Mouse (Mus musculus) kidney, embryonic 16.5 days (tissue): ENCODE data around the gene Fam221b. TPM values are rescaled to one million over a fixed set of nuclear protein-coding genes. Genes with fewer than 3 reads are reported as not detected.
A peak's percentile ranks its signal among the peaks of the same experiment; 100 is the strongest.

ENCODE experiments used
- ATAC-seq: fragments of 200-750 bp; cut with Nextera tagmentation; 2 replicates; pipeline ENCODE4 v1.8.0; 2017; ENCODE audit warnings: moderate TSS enrichment; ENCODE audit not compliant: low FRiP score, low TSS enrichment
- H3K27ac ChIP-seq: fragments of 300-500 bp; sonication (generic); 2 replicates; pipeline ENCODE4 v1.5.1; 2014; ENCODE audit warnings: low read length
- H3K27me3 ChIP-seq: fragments of 300-500 bp; sonication (generic); 2 replicates; pipeline ENCODE4 v1.6.1; 2014; ENCODE audit warnings: low read length, control low read depth, mixed read lengths; ENCODE audit not compliant: insufficient read depth
- H3K36me3 ChIP-seq: fragments of 300-500 bp; sonication (generic); 2 replicates; pipeline ENCODE4 v1.6.1; 2014; ENCODE audit warnings: low read length, control low read depth, mixed read lengths; ENCODE audit not compliant: insufficient read depth
- H3K4me1 ChIP-seq: fragments of 300-500 bp; sonication (generic); 2 replicates; pipeline ENCODE4 v1.6.1; 2014; ENCODE audit warnings: low read length, control low read depth, mixed read lengths; ENCODE audit not compliant: insufficient read depth
- H3K4me2 ChIP-seq: fragments of 300-500 bp; sonication (generic); replicated peaks from 2 replicates; pipeline ENCODE4 v1.6.1; 2014; ENCODE audit warnings: low read depth, low read length
- H3K4me3 ChIP-seq: fragments of 300-500 bp; sonication (generic); 2 replicates; pipeline ENCODE4 v1.5.1; 2014; ENCODE audit warnings: mild to moderate bottlenecking, low read length
- H3K9ac ChIP-seq: fragments of 300-500 bp; sonication (generic); replicated peaks from 2 replicates; pipeline ENCODE4 v1.6.1; 2014; ENCODE audit warnings: low read length
- H3K9me3 ChIP-seq: fragments of 300-500 bp; sonication (generic); 2 replicates; pipeline ENCODE4 v1.6.1; 2016; ENCODE audit warnings: low read length, control low read depth
- WGBS: fragments of 180-500 bp; shearing (Covaris S2); extraction: QIAGEN DNeasy Blood & Tissue Kit; methylation state at CpG from one replicate; pipeline ENCODE4 v1.1.7; 2014; 5-methylcytosine and 5-hydroxymethylcytosine counted together
- polyA plus RNA-seq: library from polyadenylated mRNA; unstranded; fragments of >200 nt; fragmentation: Nextera tagmentation; extraction: Ambion mirVana; gene quantifications from 2 replicates; pipeline ENCODE4 v1.2.1, GENCODE M21; 2015

Gene Fam221b
- polyA plus RNA-seq: 1.6 and 3.2 TPM in 2 replicates

DNA sequence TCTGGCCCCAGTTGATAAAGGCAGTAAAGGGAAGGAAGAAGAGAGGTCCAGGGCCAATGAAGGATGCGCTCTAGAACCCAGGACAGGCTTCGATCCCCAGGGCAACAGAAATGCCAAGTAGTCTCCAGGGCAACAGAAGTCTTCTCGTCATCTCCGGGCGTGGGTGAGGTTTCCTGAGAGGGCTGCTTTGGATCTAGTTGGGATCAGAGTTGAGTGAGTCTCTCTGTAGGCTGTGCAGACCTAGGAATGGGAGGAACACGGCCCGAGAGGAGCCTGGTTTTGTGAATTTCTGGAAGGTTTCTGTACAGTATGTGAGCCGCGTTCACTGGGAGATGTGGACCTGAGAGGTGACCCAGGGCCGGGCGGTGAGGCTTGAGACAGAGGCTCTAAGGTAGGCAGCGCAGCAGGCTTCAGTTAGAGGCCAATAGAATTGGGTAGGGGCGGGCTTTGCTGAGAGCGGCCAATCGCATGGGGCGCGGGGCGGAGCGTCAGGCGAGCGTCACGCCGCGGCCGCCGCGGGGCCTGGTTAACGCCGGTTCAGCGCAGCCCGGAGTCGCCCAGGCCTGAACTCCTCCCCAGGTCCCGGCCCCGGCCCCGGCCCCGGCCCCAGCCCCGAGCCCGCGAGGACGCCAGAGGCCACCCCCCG, at the start of gene Fam221b, which contains the start of gene Tmem8b:
Gene Fam221b (minus strand): TSS at position 364 of the 646 bp plus-strand sequence.
Gene Tmem8b (plus strand): TSS at position 190 of the 646 bp plus-strand sequence.
- H3K27me3 ChIP-seq: peaks cover 18% of the 10 kb centered on the region
- WGBS: under 1% methylated on average over 34 of the region's 41 CpGs
- H3K36me3 ChIP-seq: no peaks in the 10 kb centered on the region
- H3K27ac ChIP-seq: peak within 1 kb of the TSS; percentile 68; the same call in 1 of the 2 replicates
- peak; percentile 95 for ATAC-seq
- peak within 1 kb of the TSS; percentile 80 for H3K4me2 ChIP-seq
- H3K9ac ChIP-seq: peak within 1 kb of the TSS; percentile 86
- H3K4me3 ChIP-seq: peak within 1 kb of the TSS; percentile 85
- peaks cover 16% of the 10 kb centered on the region; the same call in 1 of the 2 replicates for H3K4me1 ChIP-seq
- H3K9me3 ChIP-seq: no peaks in the 10 kb centered on the region

DNA sequence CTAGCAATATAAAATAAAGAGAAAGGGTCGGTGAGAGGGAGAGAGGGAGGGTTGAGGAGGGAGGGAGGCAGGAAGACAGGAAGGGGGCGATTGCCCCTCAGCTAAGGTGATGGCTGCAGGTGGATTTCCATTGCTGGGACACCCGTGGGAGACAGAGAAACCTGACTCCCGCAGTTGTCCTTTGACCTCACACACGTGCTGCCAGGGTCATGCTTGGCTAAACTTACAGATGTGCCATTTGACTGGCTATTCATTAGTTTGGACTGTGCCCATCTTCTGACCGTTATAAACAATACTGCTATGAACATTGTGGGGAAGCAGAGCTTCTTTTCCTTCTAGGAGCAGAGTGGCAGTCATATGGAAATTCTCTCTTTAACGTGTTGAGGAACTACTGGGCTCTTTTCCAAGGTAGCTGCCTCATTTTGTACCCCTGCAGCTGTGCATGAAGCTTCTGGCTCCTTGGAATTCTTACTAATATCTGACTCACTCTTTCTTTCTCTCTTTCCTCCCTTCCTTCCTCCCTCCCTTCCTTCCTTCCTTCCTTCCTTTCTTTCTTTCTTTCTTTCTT, 44.8 kb upstream of the Fam221b start:
- 15% methylated on average over 7 of the region's 7 CpGs for WGBS
- H3K9ac ChIP-seq: no peak overlapping the region
- no peak overlapping the region for H3K27ac ChIP-seq
- no peak for ATAC-seq
- no peaks in the 10 kb centered on the region for H3K4me1 ChIP-seq
- no peaks in the 10 kb centered on the region for H3K36me3 ChIP-seq
- no peaks in the 10 kb centered on the region for H3K27me3 ChIP-seq
- H3K9me3 ChIP-seq: no peaks in the 10 kb centered on the region
- H3K4me2 ChIP-seq: no peak overlapping the region
- H3K4me3 ChIP-seq: no peak overlapping the region

DNA sequence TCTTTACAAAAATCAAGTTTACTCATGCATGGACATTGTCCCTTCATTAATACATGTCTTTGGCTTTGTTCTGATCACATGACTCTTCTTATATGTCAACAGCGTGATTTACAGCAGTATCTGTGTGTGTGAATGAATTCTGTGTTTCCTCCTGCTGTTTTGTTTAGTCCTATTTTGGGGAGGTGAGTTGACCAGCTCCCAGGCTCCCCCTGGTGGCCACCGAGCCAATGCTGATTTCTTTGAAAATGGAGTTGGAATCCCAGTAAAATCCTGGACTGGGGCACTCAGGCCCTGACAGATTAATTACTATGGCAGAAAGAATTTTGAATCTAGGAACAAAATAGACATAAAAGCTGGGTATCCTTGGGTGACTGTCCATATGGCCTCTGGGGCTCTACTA, 42.9 kb upstream of the Fam221b start:
- 0% methylated on average over 2 of the region's 2 CpGs for WGBS
- H3K27ac ChIP-seq: no peak overlapping the region
- no peak overlapping the region for H3K4me3 ChIP-seq
- H3K4me2 ChIP-seq: no peak overlapping the region
- H3K36me3 ChIP-seq: no peaks in the 10 kb centered on the region
- ATAC-seq: no peak
- H3K9ac ChIP-seq: no peak overlapping the region
- H3K27me3 ChIP-seq: no peaks in the 10 kb centered on the region
- no peaks in the 10 kb centered on the region for H3K4me1 ChIP-seq
- no peaks in the 10 kb centered on the region for H3K9me3 ChIP-seq

DNA sequence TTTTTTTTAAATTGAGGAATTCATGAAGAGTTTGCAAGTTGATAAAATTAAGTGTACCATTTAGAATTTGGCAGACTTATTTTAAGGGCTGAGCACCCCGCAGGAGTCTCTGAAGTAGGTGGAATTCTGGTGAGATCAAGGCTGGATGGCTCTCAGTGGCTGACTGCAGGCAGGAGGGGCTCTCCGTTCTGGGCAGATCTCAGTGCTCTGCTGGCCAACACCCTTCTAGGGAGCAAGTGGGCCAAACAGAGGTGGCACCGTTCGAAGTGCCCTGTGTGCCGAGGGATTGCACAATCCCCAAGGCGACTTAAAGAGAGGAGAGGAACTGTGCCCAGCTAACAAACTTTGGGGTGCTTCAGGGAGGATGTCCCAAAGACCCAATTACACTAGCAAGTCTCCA, 40.9 kb upstream of the Fam221b start, which contains the start of gene Olfr71:
Gene Olfr71 (minus strand): TSS at position 387 of the 400 bp plus-strand sequence.
- Histone ChIP-seq H3K4me1 (no peaks in the 10 kb centered on the region), H3K4me2 (no peak within 1 kb of the TSS), H3K4me3 (no peak within 1 kb of the TSS), H3K36me3 (no peaks in the 10 kb centered on the region), H3K27me3 (no peaks in the 10 kb centered on the region), H3K9me3 (no peaks in the 10 kb centered on the region), H3K9ac (no peak within 1 kb of the TSS), H3K27ac (no peak within 1 kb of the TSS)
- ATAC-seq: no peak
- 83% methylated on average over 6 of the region's 6 CpGs for WGBS

- Histone ChIP-seq H3K27ac (no peak overlapping the region), H3K9ac (no peak overlapping the region), H3K27me3 (no peaks in the 10 kb centered on the region), H3K9me3 (no peaks in the 10 kb centered on the region), H3K36me3 (no peaks in the 10 kb centered on the region), H3K4me1 (0 out of 2 replicates have a peak, but pooled peaks cover 4% of the 10 kb centered on the region), H3K4me3 (no peak overlapping the region), H3K4me2 (no peak overlapping the region)
- no peak for ATAC-seq
- 69% methylated on average over 13 of the region's 13 CpGs for WGBS
Observed at GRCm38 (mm10) chr4:43705991-43706390, 37.0 kb upstream of the Fam221b start.

GRCm38 (mm10) chr4:43703851-43704250, 34.9 kb upstream of the Fam221b start:
- no peak overlapping the region for H3K9ac ChIP-seq
- H3K4me3 ChIP-seq: no peak overlapping the region
- H3K27ac ChIP-seq: no peak overlapping the region
- H3K36me3 ChIP-seq: no peaks in the 10 kb centered on the region
- no peaks in the 10 kb centered on the region for H3K9me3 ChIP-seq
- 0 out of 2 replicates have a peak, but pooled peaks have one; percentile 15 for ATAC-seq
- 0 out of 2 replicates have a peak, but pooled peaks cover 4% of the 10 kb centered on the region for H3K4me1 ChIP-seq
- H3K27me3 ChIP-seq: no peaks in the 10 kb centered on the region
- WGBS: 54% methylated on average over 8 of the region's 8 CpGs
- no peak overlapping the region for H3K4me2 ChIP-seq

GRCm38 (mm10) chr4:43703439-43703838, 34.5 kb upstream of the Fam221b start:
- no peak overlapping the region for H3K9ac ChIP-seq
- 0 out of 2 replicates have a peak, but pooled peaks cover 4% of the 10 kb centered on the region for H3K4me1 ChIP-seq
- H3K4me3 ChIP-seq: no peak overlapping the region
- H3K27me3 ChIP-seq: no peaks in the 10 kb centered on the region
- H3K9me3 ChIP-seq: no peaks in the 10 kb centered on the region
- no peak for ATAC-seq
- 84% methylated on average over 6 of the region's 6 CpGs for WGBS
- H3K4me2 ChIP-seq: no peak overlapping the region
- H3K36me3 ChIP-seq: no peaks in the 10 kb centered on the region
- H3K27ac ChIP-seq: no peak overlapping the region

- Histone ChIP-seq H3K27ac (no peak within 1 kb of the TSS), H3K9me3 (no peaks in the 10 kb centered on the region), H3K4me3 (no peak within 1 kb of the TSS), H3K27me3 (no peaks in the 10 kb centered on the region), H3K4me1 (0 out of 2 replicates have a peak, but pooled peaks cover 4% of the 10 kb centered on the region), H3K9ac (no peak within 1 kb of the TSS), H3K4me2 (no peak within 1 kb of the TSS), H3K36me3 (no peaks in the 10 kb centered on the region)
- ATAC-seq: no peak
- 87% methylated on average over 6 of the region's 6 CpGs for WGBS
Observed at GRCm38 (mm10) chr4:43700707-43701106, 31.8 kb upstream of the Fam221b start, which contains the start of gene Olfr70. Gene Olfr70, minus strand, starts transcription at chr4:43700807.

GRCm38 (mm10) chr4:43696561-43696960, 27.6 kb upstream of the Fam221b start:
- no peak for ATAC-seq
- Histone ChIP-seq H3K27me3 (no peaks in the 10 kb centered on the region), H3K36me3 (no peaks in the 10 kb centered on the region), H3K4me3 (no peak overlapping the region), H3K4me1 (peaks cover 6% of the 10 kb centered on the region), H3K9ac (no peak overlapping the region), H3K9me3 (no peaks in the 10 kb centered on the region), H3K27ac (no peak overlapping the region), H3K4me2 (no peak overlapping the region)
- WGBS: 92% methylated on average over 13 of the region's 13 CpGs

DNA sequence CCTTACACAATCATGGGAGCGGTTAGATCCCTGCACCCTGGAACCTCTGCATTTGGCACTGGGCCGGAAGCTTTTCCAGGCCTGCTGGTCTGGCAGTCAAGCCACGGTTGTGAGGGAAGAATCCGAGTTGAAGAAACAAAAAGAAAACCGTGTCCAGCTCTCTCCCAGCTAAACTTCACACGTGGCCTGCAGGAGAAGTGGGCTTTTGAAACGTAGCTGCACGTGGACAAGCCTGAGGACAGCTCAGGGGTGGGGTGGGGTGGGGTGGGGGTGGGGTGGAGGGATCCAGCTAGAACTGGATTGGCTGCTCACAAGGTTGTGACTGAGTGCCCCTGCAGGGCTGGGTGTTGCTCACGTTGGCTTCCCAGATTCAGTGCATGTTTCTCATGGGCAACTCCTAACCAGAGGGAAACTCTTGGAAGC, 26.3 kb upstream of the Fam221b start:
- no peak overlapping the region for H3K27ac ChIP-seq
- no peak overlapping the region for H3K9ac ChIP-seq
- H3K4me3 ChIP-seq: no peak overlapping the region
- H3K9me3 ChIP-seq: no peaks in the 10 kb centered on the region
- 29% methylated on average over 9 of the region's 9 CpGs for WGBS
- H3K4me1 ChIP-seq: peaks cover 6% of the 10 kb centered on the region
- peak; percentile 69; the same call in 1 of the 2 replicates for ATAC-seq
- no peaks in the 10 kb centered on the region for H3K36me3 ChIP-seq
- H3K4me2 ChIP-seq: no peak overlapping the region
- no peaks in the 10 kb centered on the region for H3K27me3 ChIP-seq
